8 mouse cellular contexts compared by ENCODE assay signal in the genomic region with DNA sequence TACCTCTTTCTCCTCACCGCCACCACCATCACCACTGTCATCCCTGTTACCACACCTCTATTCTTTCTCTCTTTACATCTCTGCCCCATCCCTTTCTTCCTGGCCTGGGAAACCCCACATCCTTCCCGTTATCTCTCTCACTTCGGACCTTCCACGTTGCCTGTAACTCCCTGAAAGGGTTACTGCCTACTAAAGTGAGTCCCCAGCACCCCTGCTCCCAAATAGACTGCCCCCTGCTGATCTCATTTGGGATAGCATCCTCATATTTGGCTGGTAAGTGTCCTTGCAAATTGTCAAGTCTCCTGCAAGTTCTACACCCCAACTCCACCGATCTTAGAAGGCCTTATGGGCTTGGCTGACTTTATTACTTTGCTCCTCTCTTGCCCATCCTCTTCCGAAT. TPM values are rescaled to one million over a fixed set of nuclear protein-coding genes. Genes with fewer than 3 reads are reported as not detected.
DNase-seq lines count a peak whose midpoint lies in the region; ATAC-seq and TF ChIP-seq lines count a peak whose summit lies in the region.

No protein-coding gene starts in this region.

- H3K4me3 ChIP-seq in hindbrain, embryonic 11.5 days (ENCODE audit: low read depth, low read length), result no peak overlapping the region
- no peak overlapping the region for H3K4me3 ChIP-seq in hindbrain, embryonic 16.5 days (ENCODE audit: low read length)
- H3K4me3 ChIP-seq in testis, adult 2 months (ENCODE audit: control insufficient read depth, low read depth, low read length), result no peak overlapping the region
- H3K4me3 ChIP-seq in bone marrow macrophage, adult 2 months (ENCODE audit: insufficient read depth, low read length), result no peak overlapping the region

- H3K9ac ChIP-seq in hindbrain, embryonic 11.5 days (ENCODE audit: low read depth, low read length), result no peak overlapping the region
- H3K9ac ChIP-seq in hindbrain, embryonic 16.5 days (ENCODE audit: low read depth, low read length), result no peak overlapping the region

- no peaks in the 10 kb centered on the region for H3K9me3 ChIP-seq in hindbrain, embryonic 11.5 days (ENCODE audit: control insufficient read depth, low read length)
- H3K9me3 ChIP-seq in hindbrain, embryonic 16.5 days (ENCODE audit: control insufficient read depth, low read length), result 0 out of 2 replicates have a peak, but pooled peaks cover 2% of the 10 kb centered on the region

- no peak for TF ChIP-seq POLR2A in testis, adult 2 months (IDR thresholded peaks at IDR 0.05; ENCODE audit: control insufficient read depth, low read depth, low read length)
- no peak for TF ChIP-seq POLR2A in bone marrow macrophage, adult 2 months (IDR thresholded peaks at IDR 0.05; ENCODE audit: borderline replicate concordance, low read depth, low read length)

- H3K27me3 ChIP-seq in hindbrain, embryonic 11.5 days (ENCODE audit: control insufficient read depth, insufficient read depth, low read length), result no peaks in the 10 kb centered on the region; the same call in 1 of the 2 replicates
- no peaks in the 10 kb centered on the region for H3K27me3 ChIP-seq in hindbrain, embryonic 16.5 days (replicated peaks; ENCODE audit: control insufficient read depth, insufficient read depth, low read length)
- H3K27me3 ChIP-seq in testis, adult 2 months (ENCODE audit: control insufficient read depth, insufficient read depth, low read length), result no peaks in the 10 kb centered on the region

- peak; percentile 66 for DNase-seq in hindbrain, embryonic 11.5 days (ENCODE audit: low spot score)
- no peak for DNase-seq in testis, postnatal 14 days (ENCODE audit: low spot score)
- DNase-seq in layer of hippocampus, adult 9-10 months (ENCODE audit: low spot score), result no peak
- DNase-seq in right cerebral cortex, adult 18-20 months, result no peak

- ATAC-seq in hindbrain, embryonic 11.5 days (ENCODE audit: low FRiP score), result no peak
- ATAC-seq in hindbrain, embryonic 16.5 days, result no peak
- ATAC-seq in megakaryocyte, adult 5-6 weeks (ENCODE audit: poor library complexity, severe bottlenecking), result peak; percentile 60

- H3K4me1 ChIP-seq in hindbrain, embryonic 11.5 days (replicated peaks; ENCODE audit: control insufficient read depth, insufficient read depth, low read length), result no peaks in the 10 kb centered on the region
- H3K4me1 ChIP-seq in hindbrain, embryonic 16.5 days (ENCODE audit: control insufficient read depth, insufficient read depth, low read depth, low read length), result no peaks in the 10 kb centered on the region
- H3K4me1 ChIP-seq in testis, adult 2 months (ENCODE audit: control insufficient read depth, insufficient read depth, low read length), result peaks cover 5% of the 10 kb centered on the region
- no peaks in the 10 kb centered on the region for H3K4me1 ChIP-seq in bone marrow macrophage, adult 2 months (ENCODE audit: control insufficient read depth, insufficient read depth, low read length)

- H3K27ac ChIP-seq in hindbrain, embryonic 11.5 days (ENCODE audit: low read depth, low read length), result no peak overlapping the region
- H3K27ac ChIP-seq in hindbrain, embryonic 16.5 days (ENCODE audit: low read depth, low read length), result no peak overlapping the region
- no peak overlapping the region for H3K27ac ChIP-seq in testis, adult 2 months (ENCODE audit: control insufficient read depth, insufficient read depth, low read depth, low read length)
- H3K27ac ChIP-seq in bone marrow macrophage, adult 2 months (ENCODE audit: insufficient read depth, low read depth, low read length), result no peak overlapping the region

- TF ChIP-seq CTCF in testis, adult 2 months (IDR thresholded peaks at IDR 0.05; ENCODE audit: control insufficient read depth, insufficient read depth, insufficient replicate concordance, low read depth, low read length), result peak; percentile 40; the same call in 1 of the 2 replicates
- peak; percentile 50 for TF ChIP-seq CTCF in bone marrow macrophage, adult 2 months (IDR thresholded peaks at IDR 0.05; ENCODE audit: low read depth, low read length)

- no peak overlapping the region for H3K4me2 ChIP-seq in hindbrain, embryonic 11.5 days (replicated peaks; ENCODE audit: low read depth, low read length)
- H3K4me2 ChIP-seq in hindbrain, embryonic 16.5 days (ENCODE audit: low read length), result no peak overlapping the region

- 73% methylated on average over 6 of the region's 6 CpGs for WGBS in hindbrain, embryonic 11.5 days
- WGBS in hindbrain, embryonic 16.5 days, result 69% methylated on average over 6 of the region's 6 CpGs

- no peaks in the 10 kb centered on the region for H3K36me3 ChIP-seq in hindbrain, embryonic 11.5 days (ENCODE audit: control insufficient read depth, insufficient read depth, low read length)
- peaks cover 37% of the 10 kb centered on the region for H3K36me3 ChIP-seq in hindbrain, embryonic 16.5 days (ENCODE audit: control insufficient read depth, insufficient read depth, low read length)
- no peaks in the 10 kb centered on the region for H3K36me3 ChIP-seq in testis, adult 2 months (ENCODE audit: control insufficient read depth, insufficient read depth, low read length)

RNA-seq across cellular contexts. Expression of gene Gpr4, which starts 15.7 kb away (rescaled TPM):
- 1.6 and 2.6 TPM in 2 replicates for polyA plus RNA-seq in hindbrain, embryonic 11.5 days (2014; fragmentation: Nextera tagmentation; extraction: Ambion mirVana)
- polyA plus RNA-seq in hindbrain, embryonic 16.5 days (2015; fragmentation: Nextera tagmentation; extraction: Ambion mirVana), result 3.1 and 4.4 TPM in 2 replicates
- 9.5 and 16.2 TPM in 2 replicates for polyA plus RNA-seq in testis, adult 2 months (2012; rRNA removed)
- not detected in 2 replicates for polyA plus RNA-seq in bone marrow macrophage, adult 2 months (2012; ENCODE audit: insufficient read depth, insufficient read length, missing spikeins)
- not detected in 2 replicates for total RNA-seq in megakaryocyte, adult 5-6 weeks (2015)
- total RNA-seq in megakaryocyte, adult 5-6 weeks (2017), result 0.12 TPM in 1 of 2 replicates, not detected in the other

RNA-seq across cellular contexts. Expression of gene Eml2, which starts 20.5 kb away (rescaled TPM):
- polyA plus RNA-seq in hindbrain, embryonic 11.5 days (2014; fragmentation: Nextera tagmentation; extraction: Ambion mirVana), result 1.4 and 2.0 TPM in 2 replicates
- 9.4 and 12.3 TPM in 2 replicates for polyA plus RNA-seq in hindbrain, embryonic 16.5 days (2015; fragmentation: Nextera tagmentation; extraction: Ambion mirVana)
- polyA plus RNA-seq in testis, adult 2 months (2012; rRNA removed), result 11.1 and 12.9 TPM in 2 replicates
- 12.2 and 17.8 TPM in 2 replicates for polyA plus RNA-seq in bone marrow macrophage, adult 2 months (2012; ENCODE audit: insufficient read depth, insufficient read length, missing spikeins)
- 5.2 and 9.1 TPM in 2 replicates for total RNA-seq in megakaryocyte, adult 5-6 weeks (2015)
- 8.7 and 13.4 TPM in 2 replicates for total RNA-seq in megakaryocyte, adult 5-6 weeks (2017)

RNA-seq across cellular contexts. Expression of gene Gipr, which starts 30.7 kb away (rescaled TPM):
- polyA plus RNA-seq in hindbrain, embryonic 11.5 days (2014; fragmentation: Nextera tagmentation; extraction: Ambion mirVana), result 0.89 and 1.7 TPM in 2 replicates
- 2.0 and 2.9 TPM in 2 replicates for polyA plus RNA-seq in hindbrain, embryonic 16.5 days (2015; fragmentation: Nextera tagmentation; extraction: Ambion mirVana)
- polyA plus RNA-seq in testis, adult 2 months (2012; rRNA removed), result 20.9 and 24.3 TPM in 2 replicates
- polyA plus RNA-seq in bone marrow macrophage, adult 2 months (2012; ENCODE audit: insufficient read depth, insufficient read length, missing spikeins), result not detected in 2 replicates
- not detected in 2 replicates for total RNA-seq in megakaryocyte, adult 5-6 weeks (2015)
- not detected in 2 replicates for total RNA-seq in megakaryocyte, adult 5-6 weeks (2017)

RNA-seq across cellular contexts. Expression of gene Opa3, which starts 31.5 kb away (rescaled TPM):
- polyA plus RNA-seq in hindbrain, embryonic 11.5 days (2014; fragmentation: Nextera tagmentation; extraction: Ambion mirVana), result 42.2 and 42.4 TPM in 2 replicates
- polyA plus RNA-seq in hindbrain, embryonic 16.5 days (2015; fragmentation: Nextera tagmentation; extraction: Ambion mirVana), result 39.9 and 41.5 TPM in 2 replicates
- 13.6 and 14.5 TPM in 2 replicates for polyA plus RNA-seq in testis, adult 2 months (2012; rRNA removed)
- 20.0 and 22.0 TPM in 2 replicates for polyA plus RNA-seq in bone marrow macrophage, adult 2 months (2012; ENCODE audit: insufficient read depth, insufficient read length, missing spikeins)
- total RNA-seq in megakaryocyte, adult 5-6 weeks (2015), result 12.3 and 15.7 TPM in 2 replicates
- total RNA-seq in megakaryocyte, adult 5-6 weeks (2017), result 18.2 and 20.7 TPM in 2 replicates

RNA-seq across cellular contexts. Expression of gene Snrpd2, which starts 47.2 kb away (rescaled TPM):
- polyA plus RNA-seq in hindbrain, embryonic 11.5 days (2014; fragmentation: Nextera tagmentation; extraction: Ambion mirVana), result 143 and 149 TPM in 2 replicates
- polyA plus RNA-seq in hindbrain, embryonic 16.5 days (2015; fragmentation: Nextera tagmentation; extraction: Ambion mirVana), result 107 and 110 TPM in 2 replicates
- polyA plus RNA-seq in testis, adult 2 months (2012; rRNA removed), result 135 and 140 TPM in 2 replicates
- 26.4 and 27.9 TPM in 2 replicates for polyA plus RNA-seq in bone marrow macrophage, adult 2 months (2012; ENCODE audit: insufficient read depth, insufficient read length, missing spikeins)
- total RNA-seq in megakaryocyte, adult 5-6 weeks (2015), result 44.2 and 53.7 TPM in 2 replicates
- 28.3 and 32.4 TPM in 2 replicates for total RNA-seq in megakaryocyte, adult 5-6 weeks (2017)
